1 mouse cellular context compared by ENCODE assay signal in genomic region chr15:100443126-100443922, GRCm38 (mm10).
TF ChIP-seq lines count a peak whose summit lies in the region.

No protein-coding gene starts in this region.

TF ChIP-seq in MEL, 35 proteins besides CTCF, POLR2A, EP300 and RAD21 (continued from another document):
- TF ChIP-seq TAL1 (IDR thresholded peaks at IDR 0.05; ENCODE audit: low read length), result no peak
- TF ChIP-seq POLR2AphosphoS5 (IDR thresholded peaks at IDR 0.05; ENCODE audit: borderline replicate concordance, low read depth, low read length), result no peak
- no peak for TF ChIP-seq SMC3 (IDR thresholded peaks at IDR 0.05; ENCODE audit: low read depth, low read length)
TF ChIP-seq in MEL: peak in this region for 16.
